18 mouse cellular contexts compared by ENCODE assay signal in genomic region chr9:23068101-23068791, GRCm38 (mm10).
DNase-seq lines count a peak whose midpoint lies in the region; ATAC-seq lines count a peak whose summit lies in the region.
"Had no signal": no experiment of that assay in that cellular context is flagged by ENCODE, and none has a peak within 500 bp of the region (broad histone marks: within the 10 kb centered on the region; RNA-seq: fewer than 3 reads in every experiment).

No protein-coding gene starts in this region.

- H3K36me3 ChIP-seq in hindbrain, embryonic 13.5 days = no peaks in the 10 kb centered on the region
- no peaks in the 10 kb centered on the region for H3K36me3 ChIP-seq in hindbrain, embryonic 10.5 days
- no peaks in the 10 kb centered on the region for H3K36me3 ChIP-seq in lung, embryonic 15.5 days
- H3K36me3 ChIP-seq in neural tube, embryonic 13.5 days = no peaks in the 10 kb centered on the region
- H3K36me3 ChIP-seq: embryonic facial prominence, embryonic 13.5 days; forebrain, embryonic 12.5 days; heart, embryonic 12.5 days had no signal

- no peak overlapping the region for H3K9ac ChIP-seq in hindbrain, embryonic 13.5 days
- H3K9ac ChIP-seq in lung, embryonic 15.5 days = no peak overlapping the region
- no peak overlapping the region for H3K9ac ChIP-seq in neural tube, embryonic 13.5 days
- H3K9ac ChIP-seq: embryonic facial prominence, embryonic 13.5 days; forebrain, embryonic 12.5 days; heart, embryonic 12.5 days had no signal

- no peak overlapping the region for H3K4me3 ChIP-seq in hindbrain, embryonic 13.5 days
- H3K4me3 ChIP-seq in hindbrain, embryonic 10.5 days = no peak overlapping the region
- H3K4me3 ChIP-seq in lung, embryonic 15.5 days = no peak overlapping the region
- no peak overlapping the region for H3K4me3 ChIP-seq in neural tube, embryonic 13.5 days
- H3K4me3 ChIP-seq: embryonic facial prominence, embryonic 13.5 days; forebrain, embryonic 12.5 days; gastrocnemius, adult 2 months; heart, embryonic 12.5 days had no signal

- H3K4me1 ChIP-seq in hindbrain, embryonic 13.5 days (replicated peaks) = peaks cover 13% of the 10 kb centered on the region
- peaks cover 9% of the 10 kb centered on the region for H3K4me1 ChIP-seq in hindbrain, embryonic 10.5 days (replicated peaks)
- peaks cover 18% of the 10 kb centered on the region; the same call in 1 of the 2 replicates for H3K4me1 ChIP-seq in lung, embryonic 15.5 days
- H3K4me1 ChIP-seq in neural tube, embryonic 13.5 days (replicated peaks) = peaks cover 28% of the 10 kb centered on the region
- H3K4me1 ChIP-seq: forebrain, embryonic 12.5 days had no signal

- no peaks in the 10 kb centered on the region for H3K27me3 ChIP-seq in hindbrain, embryonic 13.5 days
- H3K27me3 ChIP-seq in hindbrain, embryonic 10.5 days (ENCODE audit: insufficient read depth, poor library complexity, severe bottlenecking) = 0 out of 2 replicates have a peak, but pooled peaks cover 8% of the 10 kb centered on the region
- no peaks in the 10 kb centered on the region for H3K27me3 ChIP-seq in lung, embryonic 15.5 days
- H3K27me3 ChIP-seq in neural tube, embryonic 13.5 days = no peaks in the 10 kb centered on the region
- H3K27me3 ChIP-seq: heart, embryonic 12.5 days had no signal

- DNase-seq in hindbrain, embryonic 10.5 days (ENCODE audit: low spot score) = no peak
- no peak for DNase-seq in lung, postnatal 10 days
- no peak for DNase-seq in neural tube, embryonic 10.5 days (ENCODE audit: extremely low spot score, low spot score)
- DNase-seq in kidney, postnatal 4 days = no peak
- DNase-seq: adrenal gland, postnatal 14 days; cerebellum, adult 11-12 months; cerebellum, adult 9-10 months; cerebellum, postnatal 25 days; gastrocnemius, adult 2 months; gastrocnemius, postnatal 25 days had no signal

- ATAC-seq in hindbrain, embryonic 13.5 days (ENCODE audit: low FRiP score) = 0 out of 2 replicates have a peak, but pooled peaks have one; percentile 17
- ATAC-seq in lung, embryonic 15.5 days (ENCODE audit: borderline replicate concordance, extremely low read depth, low FRiP score, low TSS enrichment) = 0 out of 2 replicates have a peak, but pooled peaks have one; percentile 19
- ATAC-seq in neural tube, embryonic 13.5 days (ENCODE audit: low read depth) = peak; percentile 68; the same call in 1 of the 2 replicates
- ATAC-seq: activated CD4-positive, CD25-positive, alpha-beta regulatory T cell, adult 4 months; Patski had no signal

- H3K27ac ChIP-seq in hindbrain, embryonic 13.5 days = no peak overlapping the region
- no peak overlapping the region for H3K27ac ChIP-seq in hindbrain, embryonic 10.5 days
- H3K27ac ChIP-seq in lung, embryonic 15.5 days = no peak overlapping the region
- H3K27ac ChIP-seq in neural tube, embryonic 13.5 days (replicated peaks) = no peak overlapping the region
- H3K27ac ChIP-seq: embryonic facial prominence, embryonic 13.5 days; forebrain, embryonic 12.5 days; gastrocnemius, adult 2 months had no signal

- H3K9me3 ChIP-seq in hindbrain, embryonic 13.5 days = no peaks in the 10 kb centered on the region
- H3K9me3 ChIP-seq in hindbrain, embryonic 10.5 days = no peaks in the 10 kb centered on the region
- H3K9me3 ChIP-seq in lung, embryonic 15.5 days = no peaks in the 10 kb centered on the region
- H3K9me3 ChIP-seq in neural tube, embryonic 13.5 days = 0 out of 2 replicates have a peak, but pooled peaks cover 4% of the 10 kb centered on the region
- H3K9me3 ChIP-seq: embryonic facial prominence, embryonic 13.5 days; forebrain, embryonic 12.5 days; heart, embryonic 12.5 days had no signal

- no peak overlapping the region for H3K4me2 ChIP-seq in hindbrain, embryonic 13.5 days
- H3K4me2 ChIP-seq in lung, embryonic 15.5 days = no peak overlapping the region
- H3K4me2 ChIP-seq in neural tube, embryonic 13.5 days = no peak overlapping the region
- H3K4me2 ChIP-seq: embryonic facial prominence, embryonic 13.5 days; forebrain, embryonic 12.5 days; heart, embryonic 12.5 days had no signal

- WGBS in hindbrain, embryonic 13.5 days = 43% methylated on average over 6 of the region's 6 CpGs
- 70% methylated on average over 6 of the region's 6 CpGs for WGBS in hindbrain, embryonic 10.5 days
- WGBS in lung, embryonic 15.5 days = 62% methylated on average over 6 of the region's 6 CpGs
- WGBS in neural tube, embryonic 13.5 days = 34% methylated on average over 6 of the region's 6 CpGs

Comparison
In these comparisons a context has a peak if more than half of its experiments do, and no peak if none do; other contexts are left out.
1. ATAC-seq: peak in every context shown above with its lines; median percentile 68 in neural tube, embryonic 13.5 days; 19 in lung, embryonic 15.5 days; 17 in hindbrain, embryonic 13.5 days.